Mouse (Mus musculus) ES-E14 (cell line): ENCODE data around the gene Aff1.
A peak's percentile ranks its signal among the peaks of the same experiment; 100 is the strongest.

Source experiments
- CHD2 ChIP-seq: IDR thresholded peaks from 2 replicates; pipeline ENCODE4 v1.6.1; 2014; ENCODE audit warnings: mild to moderate bottlenecking, low read depth, low read length, inconsistent platforms
- HCFC1 ChIP-seq: IDR thresholded peaks from 2 replicates; pipeline ENCODE4 v1.6.1; 2012; ENCODE audit warnings: low read length, inconsistent platforms, borderline replicate concordance; ENCODE audit not compliant: insufficient read depth
- ZC3H11A ChIP-seq: IDR thresholded peaks from 2 replicates; pipeline ENCODE4 v1.6.1; 2012; ENCODE audit warnings: low read depth, mild to moderate bottlenecking, inconsistent platforms, low read length, borderline replicate concordance
- ZNF384 ChIP-seq: IDR thresholded peaks from 2 replicates; pipeline ENCODE4 v1.6.1; 2012; ENCODE audit warnings: low read depth, low read length, inconsistent platforms

DNA sequence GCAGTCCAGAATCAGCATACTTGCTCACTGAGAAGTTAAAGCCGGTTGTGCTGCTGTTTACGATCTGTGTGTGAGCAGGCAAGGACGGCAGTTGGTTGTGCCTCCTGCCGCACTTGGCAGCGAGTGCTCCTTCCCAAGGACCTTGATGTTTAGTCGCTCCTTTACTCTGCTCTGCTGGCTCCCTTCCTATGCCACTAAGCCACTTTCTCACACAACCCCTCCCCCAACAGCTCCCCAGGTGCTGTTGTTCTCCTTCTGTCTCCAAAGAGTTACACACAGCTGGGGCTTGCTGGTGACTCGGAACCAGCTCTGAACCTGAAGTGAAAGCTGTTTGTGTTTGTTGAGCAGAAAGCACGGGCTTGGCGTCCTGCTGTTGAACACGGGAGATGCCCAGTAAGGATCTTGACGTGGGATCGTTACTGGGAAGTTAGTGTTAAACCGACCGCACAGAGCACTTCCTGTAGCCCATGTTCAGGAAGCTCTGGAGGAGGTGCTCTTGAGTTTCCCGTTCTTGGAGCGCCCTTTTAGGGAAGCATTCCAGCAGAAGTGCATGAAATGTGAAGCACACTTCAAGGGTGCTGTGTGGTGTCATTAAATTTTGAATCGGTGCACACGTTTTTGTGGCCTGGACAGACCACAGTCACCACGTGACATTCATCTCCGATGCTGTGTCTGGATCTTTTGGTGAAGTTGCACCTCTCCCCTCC lies 68.4 kb downstream of the Aff1 start:
- no peak for TF ChIP-seq ZNF384
- TF ChIP-seq ZC3H11A: no peak
- TF ChIP-seq HCFC1: peak; percentile 40; the same call in 1 of the 2 replicates
- no peak for TF ChIP-seq CHD2
